Mouse (Mus musculus) kidney, adult 2 months (tissue): ENCODE results near the gene Elovl5. TPM values are rescaled to one million over a fixed set of nuclear protein-coding genes. Genes with fewer than 3 reads are reported as not detected.

Experiments used
- DNase-seq: peaks from one replicate; pipeline ENCODE4 v3.0.0; 2021
- H3K27ac ChIP-seq: fragments of 200-500 bp; 2 replicates; pipeline ENCODE4 v1.5.1; 2012; ENCODE audit warnings: low read depth, low read length, control low read depth, inconsistent platforms; ENCODE audit not compliant: insufficient read depth
- H3K27me3 ChIP-seq: fragments of 200-500 bp; replicated peaks from 2 replicates; pipeline ENCODE4 v1.6.1; 2012; ENCODE audit warnings: mild to moderate bottlenecking, moderate library complexity, low read length, inconsistent platforms; ENCODE audit not compliant: control insufficient read depth, insufficient read depth
- H3K36me3 ChIP-seq: fragments of 200-500 bp; 2 replicates; pipeline ENCODE4 v1.6.1; 2012; ENCODE audit warnings: mild to moderate bottlenecking, moderate library complexity, low read length, inconsistent platforms; ENCODE audit not compliant: control insufficient read depth, insufficient read depth
- H3K4me1 ChIP-seq: fragments of 200-500 bp; 2 replicates; pipeline ENCODE4 v1.6.1; 2011; ENCODE audit warnings: low read length; ENCODE audit not compliant: control insufficient read depth, insufficient read depth
- H3K4me3 ChIP-seq: fragments of 200-500 bp; 2 replicates; pipeline ENCODE4 v1.5.1; 2011; ENCODE audit warnings: mild to moderate bottlenecking, low read depth, low read length, control low read depth; ENCODE audit not compliant: insufficient read depth
- CTCF ChIP-seq: fragments of 200-500 bp; conservative IDR thresholded peaks from 2 replicates; pipeline ENCODE4 v1.5.1; 2011; ENCODE audit warnings: low read depth, mild to moderate bottlenecking, control low read depth, low read length, moderate library complexity, mixed read lengths; ENCODE audit not compliant: insufficient read depth, insufficient read length
- POLR2A ChIP-seq: fragments of 200-500 bp; IDR thresholded peaks from one replicate; pipeline ENCODE4 v1.6.1; 2011; ENCODE audit warnings: low read depth, low read length, control low read depth
- WGBS: fragments of 180-500 bp; shearing (Covaris S2); methylation state at CpG from one replicate; pipeline ENCODE4 v1.1.7; 2018; 5-methylcytosine and 5-hydroxymethylcytosine counted together
- polyA plus RNA-seq: library from polyadenylated mRNA; depleted of rRNA; stranded (reverse); fragments of >200 nt; gene quantifications from 2 replicates; pipeline ENCODE4 v1.2.3, GENCODE M21; 2012

Elovl5 gene
- polyA plus RNA-seq, 1 experiment: 70.0 TPM

GRCm38 (mm10) chr9:77911508-77912229 is 5.5 kb upstream of the Elovl5 start:
- Histone ChIP-seq H3K4me3 (peak overlapping the region; percentile 34), H3K36me3 (no peaks in the 10 kb centered on the region), H3K27me3 (no peaks in the 10 kb centered on the region), H3K4me1 (peaks cover 8% of the 10 kb centered on the region; the same call in 1 of the 2 replicates), H3K27ac (no peak overlapping the region; the same call in 1 of the 2 replicates)
- 26% methylated on average over 7 of the region's 7 CpGs for WGBS
- DNase-seq: no peak
- TF ChIP-seq POLR2A: no peak
- TF ChIP-seq CTCF: no peak

GRCm38 (mm10) chr9:77912246-77912645 is 4.9 kb upstream of the Elovl5 start:
- Histone ChIP-seq H3K27ac (no peak overlapping the region), H3K36me3 (no peaks in the 10 kb centered on the region)

GRCm38 (mm10) chr9:77914616-77915015 is 2.5 kb upstream of the Elovl5 start:
- TF ChIP-seq POLR2A: no peak
- no peak for TF ChIP-seq CTCF
- Histone ChIP-seq H3K4me3 (no peak overlapping the region), H3K27ac (no peak overlapping the region), H3K27me3 (no peaks in the 10 kb centered on the region), H3K4me1 (peaks cover 7% of the 10 kb centered on the region; the same call in 1 of the 2 replicates), H3K36me3 (no peaks in the 10 kb centered on the region)
- no peak for DNase-seq
- WGBS: 91% methylated on average over 4 of the region's 4 CpGs

More at GRCm38 (mm10) chr9:77912246-77912645, 4.9 kb upstream of the Elovl5 start:
- Histone ChIP-seq H3K4me1 (peaks cover 8% of the 10 kb centered on the region; the same call in 1 of the 2 replicates), H3K27me3 (no peaks in the 10 kb centered on the region), H3K4me3 (no peak overlapping the region)
- no peak for TF ChIP-seq POLR2A
- no peak for TF ChIP-seq CTCF
- 85% methylated on average over 6 of the region's 6 CpGs for WGBS
- no peak for DNase-seq

- DNase-seq: no peak
- whole genome bisulfite sequencing: 75% methylated on average over 4 of the region's 4 CpGs
- Histone ChIP-seq H3K36me3 (no peaks in the 10 kb centered on the region), H3K4me1 (peaks cover 4% of the 10 kb centered on the region; the same call in 1 of the 2 replicates), H3K27ac (no peak overlapping the region), H3K27me3 (no peaks in the 10 kb centered on the region), H3K4me3 (no peak overlapping the region)
- no peak for TF ChIP-seq CTCF
- no peak for TF ChIP-seq POLR2A
Measured at GRCm38 (mm10) chr9:77915791-77916190, 1.4 kb upstream of the Elovl5 start.

GRCm38 (mm10) chr9:77917622-77918131 is 513 bp downstream of the Elovl5 start:
- no peaks in the 10 kb centered on the region for H3K27me3 ChIP-seq
- peak overlapping the region; percentile 54; the same call in 1 of the 2 replicates for H3K27ac ChIP-seq
- no peak for DNase-seq
- TF ChIP-seq POLR2A: no peak
- no peak for TF ChIP-seq CTCF
- H3K36me3 ChIP-seq: no peaks in the 10 kb centered on the region
- H3K4me1 ChIP-seq: peaks cover 3% of the 10 kb centered on the region; the same call in 1 of the 2 replicates
- H3K4me3 ChIP-seq: peak overlapping the region; percentile 92
- WGBS: under 1% methylated on average over 45 of the region's 45 CpGs

- H3K27me3 ChIP-seq: no peaks in the 10 kb centered on the region
- H3K27ac ChIP-seq: no peak overlapping the region
- no peaks in the 10 kb centered on the region for H3K36me3 ChIP-seq
- peak overlapping the region; percentile 92 for H3K4me3 ChIP-seq
- no peak for TF ChIP-seq POLR2A
- no peak for TF ChIP-seq CTCF
- 16% methylated on average over 10 of the region's 10 CpGs for WGBS
- H3K4me1 ChIP-seq: peaks cover 4% of the 10 kb centered on the region; the same call in 1 of the 2 replicates
- DNase-seq: no peak
Measured at GRCm38 (mm10) chr9:77918211-77918610, 1.0 kb downstream of the Elovl5 start.

GRCm38 (mm10) chr9:77918961-77919670 is 2.0 kb downstream of the Elovl5 start:
- Histone ChIP-seq H3K27ac (no peak overlapping the region), H3K36me3 (no peaks in the 10 kb centered on the region)
- TF ChIP-seq CTCF (no peak), POLR2A (no peak)

More at GRCm38 (mm10) chr9:77918961-77919670, 2.0 kb downstream of the Elovl5 start:
- no peak for DNase-seq
- WGBS: 60% methylated on average over 5 of the region's 5 CpGs
- H3K27me3 ChIP-seq: no peaks in the 10 kb centered on the region
- peaks cover 10% of the 10 kb centered on the region; the same call in 1 of the 2 replicates for H3K4me1 ChIP-seq
- H3K4me3 ChIP-seq: no peak overlapping the region
